Mouse (Mus musculus) kidney, adult 11 months (tissue): ENCODE data around the gene Heatr4.
"Not testable (repeated sequence)": the region's sequence is repeated elsewhere in the genome, so short reads cannot be mapped to it uniquely, and the experiment has no call there.

ENCODE experiments used
- DNase-seq: peaks from one replicate; pipeline ENCODE4 v3.0.0; 2022

Heatr4 gene

GRCm38 (mm10) chr12:83997221-83997620, 12.6 kb upstream of the Heatr4 start:
- no peak for DNase-seq

- no peak for DNase-seq
These were observed 4.7 kb upstream of the Heatr4 start for GRCm38 (mm10) chr12:83989378-83989777.

- no peak for DNase-seq
These were observed 3.8 kb upstream of the Heatr4 start for GRCm38 (mm10) chr12:83988483-83988882.

GRCm38 (mm10) chr12:83987583-83988441, 3.2 kb upstream of the Heatr4 start, which contains the start of gene Acot2:
Acot2 (plus strand) TSS chr12:83987861.
- DNase-seq = peak; percentile 82

- DNase-seq = no peak
These were observed 2.6 kb upstream of the Heatr4 start for GRCm38 (mm10) chr12:83987242-83987582.

- no peak for DNase-seq
These were observed 3.0 kb downstream of the Heatr4 start for GRCm38 (mm10) chr12:83981615-83982014.

GRCm38 (mm10) chr12:83978862-83979261, 5.8 kb downstream of the Heatr4 start:
- DNase-seq = no peak

- peak; percentile 71 for DNase-seq
These were observed 12.5 kb downstream of the Heatr4 start for GRCm38 (mm10) chr12:83972117-83972516.

GRCm38 (mm10) chr12:83965235-83965634, 19.4 kb downstream of the Heatr4 start:
- no peak for DNase-seq

GRCm38 (mm10) chr12:83958278-83958677, 26.4 kb downstream of the Heatr4 start:
- peak; percentile 32 for DNase-seq

- no peak for DNase-seq
These were observed 32.7 kb downstream of the Heatr4 start for GRCm38 (mm10) chr12:83951711-83952575.

- DNase-seq = peak; percentile 18
These were observed 33.6 kb downstream of the Heatr4 start for GRCm38 (mm10) chr12:83950840-83951701.

GRCm38 (mm10) chr12:83950493-83950839, 34.2 kb downstream of the Heatr4 start, which contains the start of gene Riox1:
Riox1 (plus strand) TSS chr12:83950608.
- DNase-seq = peak; percentile 80

- no peak for DNase-seq
These were observed 34.7 kb downstream of the Heatr4 start for GRCm38 (mm10) chr12:83949776-83950492.

- no peak for DNase-seq
These were observed 35.6 kb downstream of the Heatr4 start for GRCm38 (mm10) chr12:83949043-83949442.

- DNase-seq = no peak
These were observed 37.3 kb downstream of the Heatr4 start for GRCm38 (mm10) chr12:83947260-83947811.

- no peak for DNase-seq
These were observed 42.7 kb downstream of the Heatr4 start for GRCm38 (mm10) chr12:83941938-83942337.

- DNase-seq = no peak
These were observed 44.6 kb downstream of the Heatr4 start for GRCm38 (mm10) chr12:83940031-83940430.

- no peak for DNase-seq
These were observed 45.3 kb downstream of the Heatr4 start for GRCm38 (mm10) chr12:83939332-83939731.

- DNase-seq = not testable (repeated sequence)
These were observed 46.1 kb downstream of the Heatr4 start for GRCm38 (mm10) chr12:83938592-83938991.

GRCm38 (mm10) chr12:83937600-83937999, 47.1 kb downstream of the Heatr4 start:
- DNase-seq = no peak
